Comparison of ENCODE assay signal across 10 mouse cellular contexts in genomic region chr11:118971470-118972034, GRCm38 (mm10). TPM values are rescaled to one million over a fixed set of nuclear protein-coding genes. Genes with fewer than 3 reads are reported as not detected.
A peak's percentile ranks its signal among the peaks of the same experiment; 100 is the strongest.
DNase-seq lines count a peak whose midpoint lies in the region; ATAC-seq and TF ChIP-seq lines count a peak whose summit lies in the region.
"Had no signal": no experiment of that assay in that cellular context is flagged by ENCODE, and none has a peak within 500 bp of the region (broad histone marks: within the 10 kb centered on the region; RNA-seq: fewer than 3 reads in every experiment).

No protein-coding gene starts in this region.

- H3K27ac ChIP-seq in intestine, embryonic 14.5 days (ENCODE audit: low read depth) = no peak overlapping the region
- H3K27ac ChIP-seq in intestine, embryonic 16.5 days (ENCODE audit: low read length) = no peak overlapping the region
- H3K27ac ChIP-seq in bone marrow macrophage, adult 2 months (ENCODE audit: insufficient read depth, low read depth, low read length) = no peak overlapping the region
- H3K27ac ChIP-seq: limb, embryonic 13.5 days had no signal

- no peak for ATAC-seq in intestine, embryonic 14.5 days (replicated peaks; ENCODE audit: low FRiP score, low TSS enrichment, low read depth)
- no peak for ATAC-seq in intestine, embryonic 16.5 days

- peak; percentile 84 for TF ChIP-seq CTCF in bone marrow macrophage, adult 2 months (IDR thresholded peaks at IDR 0.05; ENCODE audit: low read depth, low read length)

- no peaks in the 10 kb centered on the region for H3K27me3 ChIP-seq in intestine, embryonic 14.5 days (replicated peaks; ENCODE audit: control insufficient read depth, insufficient read depth, low read length)
- H3K27me3 ChIP-seq in intestine, embryonic 16.5 days (replicated peaks; ENCODE audit: control insufficient read depth, insufficient read depth, low read length) = no peaks in the 10 kb centered on the region; the same call in 1 of the 2 replicates

- TF ChIP-seq POLR2A in bone marrow macrophage, adult 2 months (IDR thresholded peaks at IDR 0.05; ENCODE audit: borderline replicate concordance, low read depth, low read length) = no peak

- H3K36me3 ChIP-seq in intestine, embryonic 14.5 days (ENCODE audit: control insufficient read depth, insufficient read depth, low read length) = no peaks in the 10 kb centered on the region
- H3K36me3 ChIP-seq in intestine, embryonic 16.5 days (ENCODE audit: control insufficient read depth, insufficient read depth, low read length) = no peaks in the 10 kb centered on the region
- H3K36me3 ChIP-seq: limb, embryonic 13.5 days had no signal

- H3K9me3 ChIP-seq in intestine, embryonic 14.5 days (ENCODE audit: control insufficient read depth, low read length) = no peaks in the 10 kb centered on the region
- H3K9me3 ChIP-seq in intestine, embryonic 16.5 days (ENCODE audit: control insufficient read depth, low read length) = no peaks in the 10 kb centered on the region
- H3K9me3 ChIP-seq: limb, embryonic 13.5 days had no signal

- H3K4me1 ChIP-seq in intestine, embryonic 14.5 days (replicated peaks; ENCODE audit: control insufficient read depth, insufficient read depth, low read length) = no peaks in the 10 kb centered on the region
- 0 out of 2 replicates have a peak, but pooled peaks cover 5% of the 10 kb centered on the region for H3K4me1 ChIP-seq in intestine, embryonic 16.5 days (ENCODE audit: control insufficient read depth, insufficient read depth, low read length)
- H3K4me1 ChIP-seq in bone marrow macrophage, adult 2 months (ENCODE audit: control insufficient read depth, insufficient read depth, low read length) = no peaks in the 10 kb centered on the region

- 30% methylated on average over 20 of the region's 20 CpGs for WGBS in intestine, embryonic 14.5 days
- WGBS in intestine, embryonic 16.5 days = 35% methylated on average over 20 of the region's 20 CpGs

- peak; percentile 83 for DNase-seq in intestine, embryonic 14.5 days (ENCODE audit: low spot score)
- peak; percentile 34 to 78 for DNase-seq in spleen, postnatal 4 days (ENCODE audit: low spot score in 2 of 2)
- DNase-seq in spleen, postnatal 36 days (ENCODE audit: low spot score in 2 of 2) = no peak
- DNase-seq in kidney, postnatal 4 days = peak; percentile 69 to 70
- DNase-seq in thymus, postnatal 0 days (ENCODE audit: low spot score) = peak; percentile 53
- no peak for DNase-seq in urinary bladder, postnatal 10 days (ENCODE audit: low spot score)

- no peak overlapping the region for H3K4me2 ChIP-seq in intestine, embryonic 14.5 days (ENCODE audit: low read length)
- no peak overlapping the region for H3K4me2 ChIP-seq in intestine, embryonic 16.5 days (ENCODE audit: low read depth, low read length)
- H3K4me2 ChIP-seq: limb, embryonic 13.5 days had no signal

- no peak overlapping the region for H3K9ac ChIP-seq in intestine, embryonic 14.5 days (ENCODE audit: low read length)
- no peak overlapping the region for H3K9ac ChIP-seq in intestine, embryonic 16.5 days (ENCODE audit: low read depth, low read length)
- H3K9ac ChIP-seq: limb, embryonic 13.5 days had no signal

- H3K4me3 ChIP-seq in intestine, embryonic 14.5 days (ENCODE audit: low read depth, low read length) = no peak overlapping the region
- H3K4me3 ChIP-seq in intestine, embryonic 16.5 days (ENCODE audit: low read length) = no peak overlapping the region
- no peak overlapping the region for H3K4me3 ChIP-seq in bone marrow macrophage, adult 2 months (ENCODE audit: insufficient read depth, low read length)
- H3K4me3 ChIP-seq: erythroblast, embryonic 14.5 days; limb, embryonic 13.5 days had no signal

RNA-seq across cellular contexts. Expression of gene Enpp7, which starts 16.4 kb away (rescaled TPM):
- not detected in 2 replicates for polyA plus RNA-seq in intestine, embryonic 14.5 days (2014; fragmentation: Nextera tagmentation; extraction: Ambion mirVana)
- 0.57 and 1.7 TPM in 2 replicates for polyA plus RNA-seq in intestine, embryonic 16.5 days (2015; fragmentation: Nextera tagmentation; extraction: Ambion mirVana)
- not detected in 2 replicates for polyA plus RNA-seq in bone marrow macrophage, adult 2 months (2012; ENCODE audit: insufficient read depth, insufficient read length, missing spikeins)
- polyA plus RNA-seq in thymus, postnatal 0 days (2015; fragmentation: Nextera tagmentation; extraction: Ambion mirVana) = not detected in 2 replicates
- polyA plus RNA-seq: erythroblast, embryonic 14.5 days; limb, embryonic 13.5 days had no signal

RNA-seq across cellular contexts. Expression of gene Cbx2, which starts 51.2 kb away (rescaled TPM):
- polyA plus RNA-seq in intestine, embryonic 14.5 days (2014; fragmentation: Nextera tagmentation; extraction: Ambion mirVana) = 31.5 and 32.0 TPM in 2 replicates
- polyA plus RNA-seq in intestine, embryonic 16.5 days (2015; fragmentation: Nextera tagmentation; extraction: Ambion mirVana) = 17.8 and 18.1 TPM in 2 replicates
- 1.9 and 2.0 TPM in 2 replicates for polyA plus RNA-seq in bone marrow macrophage, adult 2 months (2012; ENCODE audit: insufficient read depth, insufficient read length, missing spikeins)
- 19.5 and 22.3 TPM in 2 replicates for polyA plus RNA-seq in thymus, postnatal 0 days (2015; fragmentation: Nextera tagmentation; extraction: Ambion mirVana)

Comparison
In these comparisons a context has a peak if more than half of its experiments do, and no peak if none do; other contexts are left out.
1. DNase-seq: peak in intestine, embryonic 14.5 days (single experiment), spleen, postnatal 4 days (2 of 2), kidney, postnatal 4 days (2 of 2) and thymus, postnatal 0 days (single experiment); none in spleen, postnatal 36 days (0 of 2) and urinary bladder, postnatal 10 days (single experiment).